Mouse (Mus musculus): ENCODE data around the gene Krtap6-5. TPM values are rescaled to one million over a fixed set of nuclear protein-coding genes. Genes with fewer than 3 reads are reported as not detected.
"Not testable (repeated sequence)": the region's sequence is repeated elsewhere in the genome, so short reads cannot be mapped to it uniquely, and the experiment has no call there.

Krtap6-5 gene
- polyA plus RNA-seq (2016; fragmentation: Nextera tagmentation; extraction: Ambion mirVana) = not detected in 2 replicates

DNA sequence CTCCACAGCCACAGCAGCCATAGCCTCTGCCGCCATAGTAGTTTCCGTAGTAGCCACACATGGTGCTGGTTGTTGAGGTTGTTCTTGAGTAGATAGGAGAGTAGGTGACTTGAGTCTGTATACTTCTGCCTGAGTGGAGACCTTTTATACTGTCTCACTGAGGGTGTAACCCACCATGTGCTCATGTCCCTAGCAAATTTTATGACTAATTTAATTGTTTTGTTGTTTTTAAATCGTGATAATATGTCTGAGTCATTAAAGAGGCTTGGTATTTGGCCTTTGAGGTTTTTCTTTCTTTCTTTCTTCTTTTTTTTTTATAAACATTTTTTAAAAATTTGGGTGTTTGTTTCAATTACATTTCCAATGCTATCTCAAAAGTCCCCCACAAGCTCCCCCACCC lies at the start of gene Krtap6-5:
Gene Krtap6-5, minus strand, starts transcription at position 101 of the 400 bp plus-strand sequence.
- Histone ChIP-seq H3K36me3 (replicated peaks) (no peaks in the 10 kb centered on the region), H3K27ac (no peak within 1 kb of the TSS), H3K9me3 (no peaks in the 10 kb centered on the region), H3K4me1 (no peaks in the 10 kb centered on the region), H3K4me3 (no peak within 1 kb of the TSS), H3K27me3 (ENCODE audit: poor library complexity, severe bottlenecking) (no peaks in the 10 kb centered on the region)
- WGBS = 88% methylated on average over 3 of the region's 3 CpGs
- DNase-seq (ENCODE audit: extremely low spot score, low spot score) = no peak

DNA sequence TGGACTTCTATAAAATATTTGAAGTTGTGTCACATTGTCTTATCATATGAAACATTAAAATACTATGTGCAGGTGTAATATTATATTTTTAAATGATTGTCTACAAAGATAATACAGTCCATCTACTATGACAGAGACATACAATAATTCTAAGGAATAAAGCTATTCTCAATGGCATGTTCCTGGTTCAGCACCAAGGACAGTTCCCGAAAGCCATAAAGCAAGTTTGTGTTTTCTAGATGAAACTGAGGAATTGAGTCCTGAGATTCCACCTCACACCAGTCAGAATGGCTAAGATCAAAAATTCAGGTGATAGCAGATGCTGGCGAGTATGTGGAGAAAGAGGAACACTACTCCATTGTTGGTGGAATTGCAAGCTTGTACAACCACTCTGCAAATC lies 23.4 kb upstream of the Krtap6-5 start:
- H3K9me3 ChIP-seq; H3K27me3 ChIP-seq (ENCODE audit: poor library complexity, severe bottlenecking); H3K4me3 ChIP-seq; H3K27ac ChIP-seq; DNase-seq (ENCODE audit: extremely low spot score, low spot score); H3K36me3 ChIP-seq (replicated peaks); H3K4me1 ChIP-seq: not testable (repeated sequence)
- 67% methylated on average over 2 of the region's 2 CpGs for WGBS

DNA sequence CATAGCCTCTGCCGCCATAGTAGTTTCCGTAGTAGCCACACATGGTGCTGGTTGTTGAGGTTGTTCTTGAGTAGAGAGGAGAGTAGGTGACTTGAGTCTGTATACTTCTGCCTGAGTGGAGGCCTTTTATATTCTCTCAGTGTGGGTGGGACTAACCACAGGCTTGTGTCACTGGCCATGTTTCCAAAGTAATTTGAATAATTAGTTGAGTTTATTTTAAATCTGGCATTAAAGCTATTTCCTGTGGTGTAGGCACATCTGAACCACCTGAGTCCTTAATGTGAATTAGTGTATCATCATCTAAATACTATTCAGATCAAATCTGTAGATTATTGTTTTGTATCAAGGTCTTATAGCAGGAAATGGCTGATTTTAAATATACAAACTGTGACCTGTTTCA lies 16.2 kb upstream of the Krtap6-5 start, which contains the start of gene 1110025L11Rik:
Gene 1110025L11Rik, minus strand, starts transcription at position 101 of the 400 bp plus-strand sequence.
- not testable (repeated sequence) for H3K4me3 ChIP-seq; H3K36me3 ChIP-seq (replicated peaks); H3K27me3 ChIP-seq (ENCODE audit: poor library complexity, severe bottlenecking); H3K27ac ChIP-seq; DNase-seq (ENCODE audit: extremely low spot score, low spot score); H3K4me1 ChIP-seq; H3K9me3 ChIP-seq
- no CpG with 5 or more reads among the region's 2 CpGs for WGBS

DNA sequence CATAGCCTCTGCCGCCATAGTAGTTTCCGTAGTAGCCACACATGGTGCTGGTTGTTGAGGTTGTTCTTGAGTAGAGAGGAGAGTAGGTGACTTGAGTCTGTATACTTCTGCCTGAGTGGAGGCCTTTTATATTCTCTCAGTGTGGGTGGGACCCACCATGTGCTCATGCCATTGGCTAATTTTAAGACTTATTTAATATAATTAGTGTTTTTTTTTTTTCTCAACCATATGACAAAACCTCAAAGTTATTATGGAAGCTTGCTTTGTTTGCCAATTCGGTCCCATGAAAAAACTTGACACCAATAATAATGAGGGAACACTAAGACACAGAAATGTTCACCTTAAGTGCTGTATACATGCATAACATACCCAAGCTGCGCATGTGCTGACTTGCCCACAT lies 6.3 kb downstream of the Krtap6-5 start, which contains the start of gene Gm10228:
Gene Gm10228, minus strand, starts transcription at position 101 of the 400 bp plus-strand sequence.
- H3K36me3 ChIP-seq (replicated peaks); DNase-seq (ENCODE audit: extremely low spot score, low spot score); H3K27me3 ChIP-seq (ENCODE audit: poor library complexity, severe bottlenecking); H3K9me3 ChIP-seq; H3K4me3 ChIP-seq; H3K4me1 ChIP-seq; H3K27ac ChIP-seq: not testable (repeated sequence)
- WGBS = 90% methylated on average over 2 of the region's 4 CpGs

DNA sequence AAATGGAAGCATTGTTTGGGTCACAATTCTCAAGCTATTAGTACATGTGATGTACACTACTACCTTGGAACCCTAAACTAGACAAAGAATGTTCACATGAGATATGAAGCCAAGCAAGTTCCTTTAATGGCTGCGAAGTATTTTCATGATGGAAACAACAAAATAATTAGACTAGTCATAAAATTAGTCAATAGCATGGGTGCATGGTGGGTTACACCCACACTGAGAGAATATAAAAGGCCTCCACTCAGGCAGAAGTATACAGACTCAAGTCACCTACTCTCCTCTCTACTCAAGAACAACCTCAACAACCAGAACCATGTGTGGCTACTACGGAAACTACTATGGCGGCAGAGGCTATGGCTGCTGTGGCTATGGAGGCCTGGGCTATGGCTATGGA lies 16.3 kb downstream of the Krtap6-5 start, which contains the start of gene Krtap6-1:
Gene Krtap6-1, plus strand, starts transcription at position 301 of the 400 bp plus-strand sequence.
- H3K4me3 ChIP-seq; H3K9me3 ChIP-seq; H3K27me3 ChIP-seq (ENCODE audit: poor library complexity, severe bottlenecking); DNase-seq (ENCODE audit: extremely low spot score, low spot score); H3K36me3 ChIP-seq (replicated peaks); H3K27ac ChIP-seq; H3K4me1 ChIP-seq: not testable (repeated sequence)
- WGBS = 91% methylated on average over 3 of the region's 3 CpGs

DNA sequence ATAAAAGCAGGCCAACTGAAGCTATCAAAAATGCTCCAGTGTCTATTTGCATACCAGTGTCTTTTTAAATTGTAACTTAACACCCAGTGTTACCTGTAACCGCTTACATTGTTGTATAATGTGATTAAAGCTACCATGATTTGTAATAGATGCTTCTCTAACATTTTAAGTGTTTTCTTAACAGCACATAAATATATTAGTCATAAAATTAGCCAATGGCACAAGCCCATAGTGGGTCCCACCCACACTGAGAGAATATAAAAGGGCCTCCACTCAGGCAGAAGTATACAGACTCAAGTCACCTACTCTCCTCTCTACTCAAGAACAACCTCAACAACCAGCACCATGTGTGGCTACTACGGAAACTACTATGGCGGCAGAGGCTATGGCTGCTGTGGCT lies 32.7 kb downstream of the Krtap6-5 start, which contains the start of gene Gm10229:
Gene Gm10229, plus strand, starts transcription at position 301 of the 400 bp plus-strand sequence.
- not testable (repeated sequence) for DNase-seq (ENCODE audit: extremely low spot score, low spot score); H3K9me3 ChIP-seq
- WGBS = 89% methylated on average over 3 of the region's 3 CpGs

DNA sequence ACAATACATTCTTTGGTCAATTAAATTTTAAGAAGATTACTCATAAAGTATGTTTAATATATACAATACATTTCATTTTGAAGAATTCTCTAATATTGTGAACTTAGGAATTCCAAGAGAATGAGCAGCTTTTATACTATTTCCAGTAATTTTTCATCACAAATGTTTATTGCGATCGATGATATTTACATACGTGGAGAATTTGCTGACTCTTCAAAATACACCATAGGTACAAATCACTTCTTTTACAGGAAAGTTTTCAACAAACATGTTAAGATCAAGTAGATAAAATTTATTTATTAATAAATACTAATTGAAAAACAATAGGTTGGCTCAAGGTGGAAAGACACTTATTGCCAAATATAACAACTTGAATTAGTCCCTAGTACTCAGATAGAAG lies 33.7 kb downstream of the Krtap6-5 start:
- no peak overlapping the region for H3K27ac ChIP-seq
- H3K9me3 ChIP-seq = no peaks in the 10 kb centered on the region
- no peaks in the 10 kb centered on the region for H3K4me1 ChIP-seq
- 94% methylated on average over 3 of the region's 3 CpGs for WGBS
- no peaks in the 10 kb centered on the region for H3K27me3 ChIP-seq (ENCODE audit: poor library complexity, severe bottlenecking)
- no peaks in the 10 kb centered on the region for H3K36me3 ChIP-seq (replicated peaks)
- H3K4me3 ChIP-seq = no peak overlapping the region
- DNase-seq (ENCODE audit: extremely low spot score, low spot score) = no peak

More for the DNA sequence above, 32.7 kb downstream of the Krtap6-5 start, which contains the start of gene Gm10229:
- not testable (repeated sequence) for H3K27ac ChIP-seq; H3K36me3 ChIP-seq (replicated peaks); H3K4me3 ChIP-seq; H3K4me1 ChIP-seq; H3K27me3 ChIP-seq (ENCODE audit: poor library complexity, severe bottlenecking)

DNA sequence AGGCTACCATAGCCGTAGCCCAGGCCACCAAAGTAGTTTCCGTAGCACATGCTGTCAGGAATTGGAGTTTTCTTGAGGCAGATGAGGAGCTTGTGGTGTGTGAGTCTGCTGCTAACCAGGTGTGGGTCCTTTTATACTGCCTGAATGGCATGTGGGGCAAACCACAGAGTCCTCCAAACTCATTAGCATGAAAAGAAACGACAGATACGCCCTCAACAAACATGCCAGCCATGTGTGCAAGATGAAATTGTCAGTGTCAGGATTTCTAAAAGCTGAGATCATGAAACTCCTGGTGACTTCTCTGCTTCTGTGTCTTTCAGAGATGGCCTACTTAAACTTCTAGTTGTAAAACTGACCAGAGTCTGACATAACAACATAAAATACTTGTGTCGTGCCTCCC lies 37.0 kb downstream of the Krtap6-5 start, which contains the start of gene Krtap22-2:
Gene Krtap22-2, minus strand, starts transcription at position 101 of the 400 bp plus-strand sequence.
- Histone ChIP-seq H3K27ac (no peak within 1 kb of the TSS), H3K4me3 (no peak within 1 kb of the TSS), H3K9me3 (no peaks in the 10 kb centered on the region), H3K27me3 (ENCODE audit: poor library complexity, severe bottlenecking) (no peaks in the 10 kb centered on the region), H3K4me1 (no peaks in the 10 kb centered on the region), H3K36me3 (replicated peaks) (no peaks in the 10 kb centered on the region)
- DNase-seq (ENCODE audit: extremely low spot score, low spot score) = no peak
- WGBS = 89% methylated on average over 5 of the region's 5 CpGs

Other genes starting within 250 kb of the Krtap6-5 start
- not detected in 2 replicates for gene Gm20741, start 235.7 kb downstream of the Krtap6-5 start, polyA plus RNA-seq (2016; fragmentation: Nextera tagmentation; extraction: Ambion mirVana)
- gene Krtap15, start 227.7 kb downstream of the Krtap6-5 start, polyA plus RNA-seq (2016; fragmentation: Nextera tagmentation; extraction: Ambion mirVana) = not detected in 2 replicates
- gene Krtap14, start 221.7 kb downstream of the Krtap6-5 start, polyA plus RNA-seq (2016; fragmentation: Nextera tagmentation; extraction: Ambion mirVana) = not detected in 2 replicates
- gene Krtap19-1, start 178.5 kb downstream of the Krtap6-5 start, polyA plus RNA-seq (2016; fragmentation: Nextera tagmentation; extraction: Ambion mirVana) = not detected in 2 replicates
- gene Krtap19-2, start 173.6 kb downstream of the Krtap6-5 start, polyA plus RNA-seq (2016; fragmentation: Nextera tagmentation; extraction: Ambion mirVana) = not detected in 2 replicates
- not detected in 2 replicates for gene Krtap19-3, start 169.8 kb downstream of the Krtap6-5 start, polyA plus RNA-seq (2016; fragmentation: Nextera tagmentation; extraction: Ambion mirVana)
- not detected in 2 replicates for gene Krtap19-4, start 162.8 kb downstream of the Krtap6-5 start, polyA plus RNA-seq (2016; fragmentation: Nextera tagmentation; extraction: Ambion mirVana)
- gene Krtap19-5, start 151.4 kb downstream of the Krtap6-5 start, polyA plus RNA-seq (2016; fragmentation: Nextera tagmentation; extraction: Ambion mirVana) = not detected in 2 replicates
- not detected in 2 replicates for gene Krtap19-9b, start 115.6 kb downstream of the Krtap6-5 start, polyA plus RNA-seq (2016; fragmentation: Nextera tagmentation; extraction: Ambion mirVana)
- gene Krtap16-3, start 85.0 kb downstream of the Krtap6-5 start, polyA plus RNA-seq (2016; fragmentation: Nextera tagmentation; extraction: Ambion mirVana) = not detected in 2 replicates
- gene Krtap22-2, start 37.1 kb downstream of the Krtap6-5 start, polyA plus RNA-seq (2016; fragmentation: Nextera tagmentation; extraction: Ambion mirVana) = not detected in 2 replicates
- not detected in 2 replicates for gene Gm10229, start 32.6 kb downstream of the Krtap6-5 start, polyA plus RNA-seq (2016; fragmentation: Nextera tagmentation; extraction: Ambion mirVana)
- not detected in 2 replicates for gene Krtap6-1, start 16.2 kb downstream of the Krtap6-5 start, polyA plus RNA-seq (2016; fragmentation: Nextera tagmentation; extraction: Ambion mirVana)
- not detected in 2 replicates for gene Gm10228, start 6.4 kb downstream of the Krtap6-5 start, polyA plus RNA-seq (2016; fragmentation: Nextera tagmentation; extraction: Ambion mirVana)
- not detected in 2 replicates for gene 1110025L11Rik, start 16.1 kb upstream of the Krtap6-5 start, polyA plus RNA-seq (2016; fragmentation: Nextera tagmentation; extraction: Ambion mirVana)
- gene Krtap6-3, start 36.1 kb upstream of the Krtap6-5 start, polyA plus RNA-seq (2016; fragmentation: Nextera tagmentation; extraction: Ambion mirVana) = not detected in 2 replicates
- not detected in 2 replicates for gene Gm6358, start 93.0 kb upstream of the Krtap6-5 start, polyA plus RNA-seq (2016; fragmentation: Nextera tagmentation; extraction: Ambion mirVana)
- gene Gm10061, start 103.2 kb upstream of the Krtap6-5 start, polyA plus RNA-seq (2016; fragmentation: Nextera tagmentation; extraction: Ambion mirVana) = not detected in 2 replicates
- not detected in 2 replicates for gene Gm9789, start 110.1 kb upstream of the Krtap6-5 start, polyA plus RNA-seq (2016; fragmentation: Nextera tagmentation; extraction: Ambion mirVana)
- gene Gm7735, start 121.6 kb upstream of the Krtap6-5 start, polyA plus RNA-seq (2016; fragmentation: Nextera tagmentation; extraction: Ambion mirVana) = not detected in 2 replicates
- gene 1110057P08Rik, start 126.9 kb upstream of the Krtap6-5 start, polyA plus RNA-seq (2016; fragmentation: Nextera tagmentation; extraction: Ambion mirVana) = not detected in 2 replicates
- not detected in 2 replicates for gene Krtap20-2, start 158.0 kb upstream of the Krtap6-5 start, polyA plus RNA-seq (2016; fragmentation: Nextera tagmentation; extraction: Ambion mirVana)

Measured in forebrain, embryonic 10.5 days (tissue).